Mouse (Mus musculus) liver, postnatal 0 days (tissue): ENCODE data around the gene Arpc1a. TPM values are rescaled to one million over a fixed set of nuclear protein-coding genes. Genes with fewer than 3 reads are reported as not detected.
"Not testable (repeated sequence)": the region's sequence is repeated elsewhere in the genome, so short reads cannot be mapped to it uniquely, and the experiment has no call there.

ENCODE experiments used
- ATAC-seq: fragments of 200-750 bp; cut with Nextera tagmentation; 2 replicates; pipeline ENCODE4 v1.8.0; 2017; ENCODE audit warnings: mild to moderate bottlenecking, moderate library complexity
- DNase-seq: peaks from one replicate; pipeline ENCODE4 v3.0.0-alpha.2; 2016
- H3K27ac ChIP-seq: fragments of 300-500 bp; sonication (generic); 2 replicates; pipeline ENCODE4 v1.5.1; 2014; ENCODE audit warnings: antibody characterized with exemption, moderate library complexity, mild to moderate bottlenecking, low read depth
- H3K27me3 ChIP-seq: fragments of 300-500 bp; sonication (generic); 2 replicates; pipeline ENCODE4 v1.6.1; 2014; ENCODE audit warnings: low read length, control low read depth, mixed read lengths; ENCODE audit not compliant: insufficient read depth
- H3K36me3 ChIP-seq: fragments of 300-500 bp; sonication (generic); replicated peaks from 2 replicates; pipeline ENCODE4 v1.6.1; 2014; ENCODE audit warnings: mild to moderate bottlenecking, control low read depth, low read length, moderate library complexity, mixed read lengths; ENCODE audit not compliant: insufficient read depth
- H3K4me1 ChIP-seq: fragments of 300-500 bp; sonication (generic); 2 replicates; pipeline ENCODE4 v1.6.1; 2014; ENCODE audit warnings: antibody characterized with exemption, mild to moderate bottlenecking, control low read depth; ENCODE audit not compliant: insufficient read depth
- H3K4me2 ChIP-seq: fragments of 300-500 bp; sonication (generic); 2 replicates; pipeline ENCODE4 v1.6.1; 2014; ENCODE audit warnings: low read depth, mild to moderate bottlenecking, low read length, moderate library complexity, mixed read lengths
- H3K4me3 ChIP-seq: fragments of 300-500 bp; sonication (generic); 2 replicates; pipeline ENCODE4 v1.5.1; 2014; ENCODE audit warnings: low read depth, low read length
- H3K9ac ChIP-seq: fragments of 300-500 bp; sonication (generic); replicated peaks from 2 replicates; pipeline ENCODE4 v1.6.1; 2014; ENCODE audit warnings: mild to moderate bottlenecking, moderate library complexity
- H3K9me3 ChIP-seq: fragments of 300-500 bp; sonication (generic); 2 replicates; pipeline ENCODE4 v1.6.1; 2016; ENCODE audit warnings: mild to moderate bottlenecking, control low read depth, low read length, mixed read lengths
- CTCF ChIP-seq: sonication (generic); IDR thresholded peaks from 2 replicates; pipeline ENCODE4 v1.5.1; 2016; ENCODE audit warnings: antibody characterized with exemption, low read depth
- EP300 ChIP-seq: IDR thresholded peaks from 2 replicates; pipeline ENCODE4 v1.6.1; 2016; ENCODE audit warnings: antibody characterized with exemption, low read depth, mild to moderate bottlenecking
- WGBS: fragments of 180-500 bp; shearing (Covaris S2); extraction: QIAGEN DNeasy Blood & Tissue Kit; methylation state at CpG from one replicate; pipeline ENCODE4 v1.1.7; 2014; ENCODE audit not compliant: insufficient replicate concordance; 5-methylcytosine and 5-hydroxymethylcytosine counted together
- polyA plus RNA-seq: library from polyadenylated mRNA; unstranded; fragments of >200 nt; fragmentation: Nextera tagmentation; extraction: Ambion mirVana; gene quantifications from 2 replicates; pipeline ENCODE4 v1.2.1, GENCODE M21; 2015

Arpc1a gene
- polyA plus RNA-seq, 1 experiment from 2014 or later: 51.1 TPM

DNA sequence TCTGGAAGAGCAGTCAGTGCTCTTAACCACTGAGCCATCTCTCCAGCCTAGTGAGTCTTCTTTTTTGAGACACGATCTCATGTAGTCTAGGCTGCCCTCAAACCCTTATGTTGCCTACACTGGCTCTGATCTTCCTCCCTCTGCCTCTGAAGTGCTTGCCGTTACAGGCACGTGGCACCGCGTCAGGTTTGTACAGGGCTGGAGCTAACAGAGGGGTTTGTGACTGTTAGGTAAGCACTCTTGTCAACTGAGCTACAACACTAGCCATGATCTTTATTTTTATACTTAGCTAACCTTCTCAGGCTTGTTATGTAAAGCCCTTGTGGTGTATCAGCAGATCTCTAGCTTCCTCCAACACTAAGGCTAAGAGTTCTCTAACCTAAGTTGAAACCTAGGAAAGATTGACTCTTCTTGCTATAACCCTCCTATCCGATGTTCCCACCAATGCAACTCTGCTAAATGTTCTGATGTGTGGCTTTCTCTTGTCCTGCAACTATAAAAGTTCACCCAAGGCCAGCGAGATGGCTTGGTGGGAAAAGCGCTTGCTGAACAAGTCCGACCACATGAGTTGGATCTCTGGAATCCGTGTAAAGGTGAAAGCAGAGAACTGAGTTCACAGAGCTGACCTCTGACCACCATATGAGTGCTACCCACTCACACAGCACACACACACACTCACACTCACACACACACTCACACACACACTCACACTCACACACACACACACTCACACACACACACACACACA lies 1.6 kb upstream of the Arpc1a start:
- H3K27ac ChIP-seq: no peak overlapping the region
- peaks cover 11% of the 10 kb centered on the region for H3K4me1 ChIP-seq
- no peaks in the 10 kb centered on the region for H3K27me3 ChIP-seq
- no peak for DNase-seq
- H3K4me3 ChIP-seq: no peak overlapping the region
- no peak overlapping the region for H3K9ac ChIP-seq
- WGBS: 83% methylated on average over 10 of the region's 10 CpGs
- TF ChIP-seq CTCF (no peak), EP300 (no peak)
- no peaks in the 10 kb centered on the region for H3K9me3 ChIP-seq
- no peaks in the 10 kb centered on the region for H3K36me3 ChIP-seq
- ATAC-seq: no peak
- no peak overlapping the region for H3K4me2 ChIP-seq

DNA sequence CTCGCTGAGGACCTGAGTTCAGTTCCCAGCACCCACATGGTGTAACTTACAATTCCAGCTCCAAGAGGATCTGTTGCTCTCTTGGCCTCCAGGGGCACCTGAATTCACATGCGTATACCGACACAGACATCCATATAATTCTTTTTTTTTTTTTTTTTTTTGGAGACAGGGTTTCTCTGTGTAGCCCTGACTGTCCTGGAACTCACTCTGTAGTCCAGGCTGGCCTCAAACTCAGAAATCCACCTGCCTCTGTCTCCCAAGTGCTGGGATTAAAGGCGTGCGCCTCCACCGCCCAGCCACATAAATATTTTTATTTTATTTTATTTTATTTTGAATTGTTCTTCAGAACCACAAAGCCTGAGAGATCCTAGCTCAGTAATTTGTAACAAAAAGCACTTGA lies 429 bp upstream of the Arpc1a start:
- ATAC-seq, H3K36me3 ChIP-seq, H3K27ac ChIP-seq, H3K9ac ChIP-seq, H3K9me3 ChIP-seq, DNase-seq, H3K27me3 ChIP-seq: not testable (repeated sequence)
- H3K4me2 ChIP-seq: peak overlapping the region; percentile 93
- H3K4me3 ChIP-seq: peak overlapping the region; percentile 94
- WGBS: 48% methylated on average over 6 of the region's 6 CpGs
- peaks cover 11% of the 10 kb centered on the region for H3K4me1 ChIP-seq

DNA sequence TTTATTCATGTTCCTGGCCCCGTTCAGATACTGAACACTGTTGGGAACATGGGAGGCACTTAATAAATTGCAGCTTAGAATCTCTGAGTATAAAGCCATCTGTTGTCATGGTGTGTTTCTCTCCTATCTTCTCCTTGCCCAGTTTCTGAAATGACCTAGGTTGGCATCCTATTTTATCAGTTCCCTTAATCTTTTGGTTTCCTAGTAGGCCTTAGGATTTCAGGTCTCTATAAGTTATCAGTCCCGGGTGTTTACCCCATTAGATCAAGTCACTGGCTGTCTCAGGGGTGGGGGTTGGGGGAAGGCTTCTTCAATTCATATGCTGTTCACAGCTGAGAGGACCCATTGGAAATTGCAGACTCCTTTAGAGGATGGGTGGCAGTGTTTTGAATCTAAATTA lies 1.2 kb downstream of the Arpc1a start:
- H3K4me3 ChIP-seq: peak overlapping the region; percentile 94

DNA sequence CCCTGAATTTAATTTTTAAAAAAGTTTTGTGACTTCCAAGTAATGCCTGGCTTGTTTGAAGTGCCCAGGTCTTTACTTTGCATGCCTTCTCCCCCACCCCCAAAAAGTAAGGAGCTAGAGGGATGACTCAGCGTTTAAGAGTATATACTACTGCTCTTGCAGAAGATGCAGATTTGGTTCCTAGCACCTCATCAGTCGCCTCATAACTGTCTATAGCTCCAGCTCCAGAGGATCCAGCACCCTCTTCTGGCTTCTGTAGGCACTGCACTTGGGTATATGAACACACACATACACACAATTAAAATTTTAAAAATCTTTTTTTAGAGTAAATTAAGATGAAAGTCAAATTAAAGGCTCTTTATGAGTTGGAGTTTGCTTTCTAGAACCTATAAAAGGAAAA lies 4.6 kb downstream of the Arpc1a start:
- WGBS: 88% methylated on average over 2 of the region's 2 CpGs
- H3K36me3 ChIP-seq: peaks cover 26% of the 10 kb centered on the region
- no peak overlapping the region for H3K4me2 ChIP-seq
- H3K4me1 ChIP-seq: peaks cover 17% of the 10 kb centered on the region
- TF ChIP-seq EP300 (no peak), CTCF (0 out of 2 replicates have a peak, but pooled peaks have one; percentile 17)
- no peak overlapping the region for H3K4me3 ChIP-seq
- ATAC-seq: no peak
- no peaks in the 10 kb centered on the region for H3K9me3 ChIP-seq
- no peaks in the 10 kb centered on the region for H3K27me3 ChIP-seq
- no peak overlapping the region for H3K9ac ChIP-seq
- DNase-seq: no peak
- H3K27ac ChIP-seq: no peak overlapping the region

More for the DNA sequence above, 1.2 kb downstream of the Arpc1a start:
- DNase-seq: no peak
- TF ChIP-seq CTCF (no peak), EP300 (no peak)
- Histone ChIP-seq H3K9ac (peak overlapping the region; percentile 96), H3K4me2 (peak overlapping the region; percentile 93), H3K4me1 (peaks cover 15% of the 10 kb centered on the region), H3K36me3 (peaks cover 9% of the 10 kb centered on the region; the same call in 1 of the 2 replicates), H3K9me3 (no peaks in the 10 kb centered on the region), H3K27ac (peak overlapping the region; percentile 85; the same call in 1 of the 2 replicates), H3K27me3 (no peaks in the 10 kb centered on the region)
- WGBS: 37% methylated on average over 2 of the region's 2 CpGs
- ATAC-seq: no peak

DNA sequence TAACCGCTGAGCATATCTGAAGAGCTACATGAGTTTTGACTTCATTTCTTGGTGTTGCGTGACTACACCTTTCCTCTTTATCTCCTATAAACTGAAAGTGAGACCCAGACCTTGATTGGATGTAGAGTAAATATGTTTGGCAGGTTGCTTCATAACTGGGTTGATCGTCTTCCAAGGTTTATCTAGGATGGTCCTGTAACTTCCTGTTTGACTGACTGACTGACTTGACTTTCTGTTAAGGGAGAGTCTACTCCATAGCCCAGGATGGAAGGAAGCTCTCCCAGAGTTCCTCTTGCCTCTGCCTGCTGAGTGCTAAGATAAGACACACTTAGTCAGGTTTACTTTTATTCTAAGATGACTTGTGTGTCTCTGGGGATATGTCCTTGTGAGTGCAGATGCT lies 6.2 kb downstream of the Arpc1a start:
- no peak overlapping the region for H3K27ac ChIP-seq
- peaks cover 39% of the 10 kb centered on the region for H3K36me3 ChIP-seq
- no peaks in the 10 kb centered on the region for H3K27me3 ChIP-seq
- no peak for ATAC-seq
- no peak overlapping the region for H3K4me2 ChIP-seq
- WGBS: 53% methylated on average over 3 of the region's 3 CpGs
- H3K4me3 ChIP-seq: no peak overlapping the region
- H3K9me3 ChIP-seq: no peaks in the 10 kb centered on the region
- no peak for TF ChIP-seq CTCF
- no peak for TF ChIP-seq EP300
- H3K9ac ChIP-seq: no peak overlapping the region
- no peak for DNase-seq
- H3K4me1 ChIP-seq: peaks cover 9% of the 10 kb centered on the region

DNA sequence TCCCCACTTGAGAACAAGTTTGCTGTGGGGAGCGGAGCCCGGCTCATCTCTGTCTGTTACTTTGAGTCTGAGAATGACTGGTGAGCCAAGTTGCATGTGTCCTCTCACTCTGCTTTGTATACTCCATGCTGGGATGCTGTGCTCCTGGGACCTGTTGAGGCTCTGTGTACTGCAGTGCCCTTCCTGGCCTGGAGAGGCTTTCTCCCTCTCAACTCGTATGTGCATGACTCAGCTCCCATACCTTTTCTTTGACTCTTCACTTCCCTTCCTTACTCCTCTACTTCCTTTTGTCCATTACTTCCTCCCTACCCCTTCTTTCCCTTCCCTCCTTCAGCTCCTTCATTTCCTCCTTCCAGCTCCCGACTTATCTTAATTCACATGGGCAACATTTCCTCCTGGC lies 12.6 kb downstream of the Arpc1a start:
- 73% methylated on average over 4 of the region's 4 CpGs for WGBS
- Histone ChIP-seq H3K9ac (no peak overlapping the region), H3K27me3 (no peaks in the 10 kb centered on the region), H3K4me3 (no peak overlapping the region), H3K36me3 (peaks cover 84% of the 10 kb centered on the region), H3K9me3 (no peaks in the 10 kb centered on the region), H3K27ac (no peak overlapping the region), H3K4me1 (no peaks in the 10 kb centered on the region), H3K4me2 (no peak overlapping the region)
- ATAC-seq: no peak
- DNase-seq: no peak
- TF ChIP-seq EP300: no peak
